Mouse (Mus musculus): Measurements from ENCODE around the gene Polr2b. TPM values are rescaled to one million over a fixed set of nuclear protein-coding genes. Genes with fewer than 3 reads are reported as not detected.

The Polr2b gene
- polyA plus RNA-seq, 1 experiment from 2014 or later, result 89.9 TPM

DNA sequence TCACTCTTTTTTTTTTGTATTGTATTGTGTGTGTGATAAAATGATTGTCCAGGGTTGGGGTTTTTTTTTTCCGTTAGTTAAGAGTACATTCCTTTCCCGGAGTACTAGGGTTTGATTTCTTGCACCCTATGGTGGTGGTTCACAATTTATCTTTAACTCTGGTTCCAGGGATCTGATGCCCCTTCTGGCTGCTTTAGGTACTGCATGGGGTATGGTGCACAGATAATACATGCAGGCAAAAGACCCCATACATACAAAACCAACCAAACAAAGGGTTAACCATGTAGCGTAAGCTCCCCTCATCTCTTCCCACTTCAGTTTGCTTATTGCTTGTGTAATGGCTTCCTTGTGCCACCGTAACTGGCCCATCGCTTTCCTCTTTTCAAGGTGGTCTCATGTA, 34.0 kb upstream of the Polr2b start:
- no peak overlapping the region for H3K4me3 ChIP-seq
- H3K9me3 ChIP-seq, result no peaks in the 10 kb centered on the region
- H3K4me1 ChIP-seq, result no peaks in the 10 kb centered on the region
- H3K36me3 ChIP-seq, result peaks cover 70% of the 10 kb centered on the region
- H3K27ac ChIP-seq, result no peak overlapping the region
- H3K27me3 ChIP-seq (replicated peaks), result no peaks in the 10 kb centered on the region
- H3K9ac ChIP-seq, result no peak overlapping the region
- ATAC-seq (ENCODE audit: low FRiP score, low read depth), result no peak
- WGBS, result 92% methylated on average over 5 of the region's 5 CpGs
- H3K4me2 ChIP-seq (replicated peaks), result no peak overlapping the region

DNA sequence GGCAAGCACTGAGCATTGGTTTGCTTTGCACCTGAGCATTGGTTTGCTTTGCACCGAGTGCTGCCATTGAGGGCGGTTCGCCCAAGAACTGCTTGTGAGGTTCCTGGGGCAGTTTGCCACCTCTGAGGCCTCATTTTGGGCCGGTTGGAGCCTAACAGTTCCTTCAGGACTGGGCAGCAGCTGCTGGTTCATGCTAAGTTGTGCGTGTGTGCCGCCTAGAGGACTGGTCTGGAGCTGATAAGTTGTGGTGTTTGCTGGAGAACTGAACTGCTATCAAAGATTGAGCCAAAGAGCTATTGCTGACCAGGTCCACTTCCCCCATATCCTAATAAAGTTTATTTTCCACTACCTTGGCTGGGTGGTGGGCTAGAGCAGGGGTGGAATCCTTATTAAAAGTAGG, 32.7 kb upstream of the Polr2b start:
- no peak for ATAC-seq (ENCODE audit: low FRiP score, low read depth)
- Histone ChIP-seq H3K4me3 (no peak overlapping the region), H3K9me3 (no peaks in the 10 kb centered on the region), H3K36me3 (peaks cover 73% of the 10 kb centered on the region), H3K4me1 (no peaks in the 10 kb centered on the region), H3K4me2 (replicated peaks) (no peak overlapping the region), H3K27me3 (replicated peaks) (no peaks in the 10 kb centered on the region), H3K9ac (no peak overlapping the region), H3K27ac (no peak overlapping the region)
- WGBS, result 96% methylated on average over 6 of the region's 6 CpGs

GRCm38 (mm10) chr5:77281518-77282174, 28.3 kb upstream of the Polr2b start:
- Histone ChIP-seq H3K27me3 (replicated peaks) (no peaks in the 10 kb centered on the region), H3K4me3 (no peak overlapping the region), H3K27ac (no peak overlapping the region), H3K36me3 (peaks cover 57% of the 10 kb centered on the region), H3K4me1 (no peaks in the 10 kb centered on the region), H3K9ac (no peak overlapping the region), H3K9me3 (no peaks in the 10 kb centered on the region), H3K4me2 (replicated peaks) (no peak overlapping the region)
- ATAC-seq (ENCODE audit: low FRiP score, low read depth), result no peak
- 91% methylated on average over 20 of the region's 20 CpGs for WGBS

GRCm38 (mm10) chr5:77282242-77282641, 27.7 kb upstream of the Polr2b start:
- no peaks in the 10 kb centered on the region for H3K9me3 ChIP-seq
- H3K36me3 ChIP-seq, result peaks cover 56% of the 10 kb centered on the region
- no peak overlapping the region for H3K27ac ChIP-seq
- H3K4me1 ChIP-seq, result no peaks in the 10 kb centered on the region
- no peaks in the 10 kb centered on the region for H3K27me3 ChIP-seq (replicated peaks)
- 94% methylated on average over 9 of the region's 9 CpGs for whole genome bisulfite sequencing
- ATAC-seq (ENCODE audit: low FRiP score, low read depth), result no peak
- no peak overlapping the region for H3K4me3 ChIP-seq
- H3K9ac ChIP-seq, result no peak overlapping the region
- H3K4me2 ChIP-seq (replicated peaks), result no peak overlapping the region

DNA sequence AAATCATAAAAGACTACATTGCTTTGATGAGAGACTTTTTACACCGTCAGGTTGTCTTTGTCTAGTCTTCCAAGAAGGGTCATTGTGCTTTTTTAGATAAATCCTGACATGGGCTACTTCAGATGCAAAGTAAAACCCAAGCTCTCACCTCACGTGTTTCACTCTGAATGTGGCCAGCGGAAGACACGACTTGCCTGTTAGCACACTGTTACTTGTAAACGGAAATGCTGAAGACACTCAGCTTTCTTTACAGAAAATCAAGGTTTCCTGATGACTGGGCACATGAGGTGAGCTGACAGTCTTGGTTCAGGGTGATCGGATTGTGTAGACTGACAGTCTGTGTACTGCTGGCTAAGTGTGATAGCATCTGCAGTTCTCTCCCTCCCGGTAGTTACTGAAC, 24.3 kb upstream of the Polr2b start:
- no peak overlapping the region for H3K9ac ChIP-seq
- H3K27me3 ChIP-seq (replicated peaks), result no peaks in the 10 kb centered on the region
- no peak overlapping the region for H3K27ac ChIP-seq
- no peaks in the 10 kb centered on the region for H3K4me1 ChIP-seq
- peaks cover 64% of the 10 kb centered on the region for H3K36me3 ChIP-seq
- H3K9me3 ChIP-seq, result no peaks in the 10 kb centered on the region
- no peak for ATAC-seq (ENCODE audit: low FRiP score, low read depth)
- no peak overlapping the region for H3K4me3 ChIP-seq
- 84% methylated on average over 7 of the region's 7 CpGs for WGBS
- H3K4me2 ChIP-seq (replicated peaks), result no peak overlapping the region

GRCm38 (mm10) chr5:77286904-77287303, 23.0 kb upstream of the Polr2b start:
- 93% methylated on average over 5 of the region's 5 CpGs for whole genome bisulfite sequencing

DNA sequence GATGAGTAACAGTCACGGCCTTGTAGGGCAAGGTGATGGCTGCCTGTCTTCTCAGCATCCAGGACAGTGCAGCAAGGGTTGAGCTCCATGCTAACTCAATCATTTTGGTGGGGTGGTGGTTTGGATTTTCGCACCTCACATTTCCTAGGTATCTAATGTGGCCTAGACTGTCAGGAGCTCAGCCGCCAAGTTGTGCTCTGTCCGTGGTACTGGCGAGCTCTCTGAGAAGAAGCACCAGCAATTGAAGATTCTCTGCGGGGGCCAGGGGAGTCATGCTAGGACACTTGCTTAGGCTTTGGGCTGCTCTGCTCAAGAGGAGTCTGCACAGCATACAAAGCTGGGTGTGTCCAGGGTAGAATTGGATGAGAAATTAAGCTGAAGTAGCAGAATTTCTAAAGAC, 22.0 kb upstream of the Polr2b start:
- Histone ChIP-seq H3K27me3 (replicated peaks) (no peaks in the 10 kb centered on the region), H3K4me3 (no peak overlapping the region), H3K4me1 (no peaks in the 10 kb centered on the region), H3K4me2 (replicated peaks) (no peak overlapping the region), H3K36me3 (peaks cover 60% of the 10 kb centered on the region), H3K9me3 (no peaks in the 10 kb centered on the region), H3K9ac (no peak overlapping the region), H3K27ac (no peak overlapping the region)
- ATAC-seq (ENCODE audit: low FRiP score, low read depth), result no peak
- WGBS, result 82% methylated on average over 6 of the region's 6 CpGs

More at GRCm38 (mm10) chr5:77286904-77287303, 23.0 kb upstream of the Polr2b start:
- Histone ChIP-seq H3K4me3 (no peak overlapping the region), H3K4me1 (no peaks in the 10 kb centered on the region), H3K27me3 (replicated peaks) (no peaks in the 10 kb centered on the region), H3K36me3 (peaks cover 61% of the 10 kb centered on the region), H3K4me2 (replicated peaks) (no peak overlapping the region), H3K9ac (no peak overlapping the region), H3K27ac (no peak overlapping the region), H3K9me3 (no peaks in the 10 kb centered on the region)
- ATAC-seq (ENCODE audit: low FRiP score, low read depth), result no peak

DNA sequence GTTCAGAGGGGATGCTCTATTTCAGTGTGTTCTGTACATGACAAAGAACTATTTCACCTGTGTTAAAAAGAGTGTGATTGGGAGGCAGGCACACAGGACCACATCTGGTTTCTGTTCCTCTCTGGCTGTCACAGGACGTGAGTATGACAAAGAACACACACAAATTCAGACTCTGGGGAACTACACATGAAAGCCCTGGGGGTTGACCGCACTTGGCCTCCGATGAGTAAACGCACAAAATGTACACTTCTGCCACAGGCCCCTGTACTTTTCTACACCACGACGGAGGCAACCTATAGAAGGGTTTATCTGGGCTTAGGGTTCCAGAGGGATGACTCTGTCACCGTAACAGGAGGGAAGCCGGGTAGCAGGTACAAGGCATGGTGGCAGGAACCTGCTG, 20.3 kb upstream of the Polr2b start:
- Histone ChIP-seq H3K4me2 (replicated peaks) (no peak overlapping the region), H3K27me3 (replicated peaks) (no peaks in the 10 kb centered on the region), H3K9me3 (no peaks in the 10 kb centered on the region), H3K36me3 (peaks cover 65% of the 10 kb centered on the region), H3K4me3 (no peak overlapping the region), H3K27ac (no peak overlapping the region), H3K9ac (no peak overlapping the region), H3K4me1 (no peaks in the 10 kb centered on the region)
- WGBS, result 91% methylated on average over 8 of the region's 8 CpGs
- no peak for ATAC-seq (ENCODE audit: low FRiP score, low read depth)

DNA sequence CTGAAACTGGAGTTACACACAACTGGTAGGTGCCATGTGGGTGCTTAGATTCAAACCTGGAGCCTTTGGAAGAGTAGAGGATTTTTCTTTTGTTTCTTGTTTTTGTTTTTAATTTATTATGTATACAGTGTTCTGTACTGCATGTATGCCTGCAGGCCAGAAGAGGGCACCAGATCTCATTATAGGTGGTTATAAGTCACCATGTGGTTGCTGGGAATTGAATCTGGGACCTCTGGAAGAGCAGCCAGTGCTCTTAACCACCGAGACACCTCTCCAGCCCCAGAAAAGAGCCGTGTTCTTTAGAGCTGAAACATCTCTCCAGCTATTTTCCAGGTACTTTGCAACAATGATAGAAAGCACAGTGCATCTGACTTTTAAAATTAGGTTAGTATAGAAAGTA, 19.3 kb upstream of the Polr2b start:
- Histone ChIP-seq H3K9me3 (no peaks in the 10 kb centered on the region), H3K4me3 (no peak overlapping the region), H3K4me2 (replicated peaks) (no peak overlapping the region), H3K36me3 (peaks cover 74% of the 10 kb centered on the region), H3K27ac (no peak overlapping the region), H3K9ac (no peak overlapping the region), H3K4me1 (no peaks in the 10 kb centered on the region), H3K27me3 (replicated peaks) (no peaks in the 10 kb centered on the region)
- 93% methylated on average over 2 of the region's 2 CpGs for WGBS
- no peak for ATAC-seq (ENCODE audit: low FRiP score, low read depth)

DNA sequence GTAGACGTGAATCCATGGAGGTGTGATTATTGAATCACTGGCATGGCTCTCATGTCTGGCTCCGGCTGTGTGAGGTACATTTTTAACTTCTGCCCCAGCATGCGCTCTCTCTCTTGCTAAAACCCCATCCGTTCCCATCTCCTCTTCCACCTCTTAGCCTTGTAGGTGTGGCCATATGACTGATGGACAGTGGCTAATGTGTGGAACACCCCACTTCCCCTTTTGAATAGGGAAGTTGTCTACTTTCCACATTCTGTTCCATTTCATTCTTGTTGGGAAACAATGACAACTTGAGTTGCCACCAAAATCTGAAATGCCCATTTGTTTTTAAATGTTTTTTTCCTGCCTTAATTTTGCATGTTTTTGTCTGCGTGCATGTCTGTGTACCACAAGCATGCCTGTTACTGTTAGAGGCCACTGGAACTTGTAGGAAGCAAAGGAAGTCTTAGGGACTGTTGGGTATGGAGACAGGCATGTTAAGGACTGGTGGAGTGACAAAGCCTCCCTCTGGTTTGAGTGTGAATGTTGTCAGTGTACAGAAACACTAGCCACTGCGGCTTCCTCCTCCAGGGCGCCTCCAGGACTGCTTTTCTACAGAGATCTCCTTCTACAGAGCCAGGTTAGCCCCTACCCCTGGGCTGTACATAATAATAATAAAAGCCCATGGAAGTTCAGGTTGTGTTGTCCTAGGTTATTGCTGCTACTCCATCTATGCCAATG, 17.0 kb upstream of the Polr2b start:
- no peaks in the 10 kb centered on the region for H3K27me3 ChIP-seq (replicated peaks)
- 92% methylated on average over 7 of the region's 7 CpGs for WGBS
- no peak overlapping the region for H3K27ac ChIP-seq
- no peak for ATAC-seq (ENCODE audit: low FRiP score, low read depth)
- H3K9me3 ChIP-seq, result no peaks in the 10 kb centered on the region
- H3K4me1 ChIP-seq, result no peaks in the 10 kb centered on the region
- no peak overlapping the region for H3K4me2 ChIP-seq (replicated peaks)
- peaks cover 81% of the 10 kb centered on the region for H3K36me3 ChIP-seq
- no peak overlapping the region for H3K4me3 ChIP-seq
- H3K9ac ChIP-seq, result no peak overlapping the region

DNA sequence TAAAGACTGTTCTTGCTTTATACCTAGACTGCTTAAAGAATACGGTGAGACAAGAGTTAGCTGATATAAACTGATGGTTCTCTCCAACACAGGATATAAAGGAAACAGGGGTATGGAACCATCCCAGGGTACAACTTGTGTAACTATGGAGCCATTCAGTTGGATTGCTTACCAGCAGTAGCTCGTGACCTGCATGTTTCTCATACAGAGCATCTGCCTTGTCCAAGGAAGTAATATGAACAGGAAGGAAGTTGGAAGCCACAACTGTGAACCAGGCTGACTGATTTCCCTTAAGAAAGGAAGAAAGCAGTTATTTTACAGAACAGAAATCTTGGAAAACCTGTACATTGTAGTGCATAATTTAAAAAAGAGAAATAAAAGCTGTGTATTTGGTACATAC, 10.5 kb upstream of the Polr2b start:
- Histone ChIP-seq H3K27me3 (replicated peaks) (no peaks in the 10 kb centered on the region), H3K9ac (no peak overlapping the region), H3K27ac (no peak overlapping the region), H3K4me1 (no peaks in the 10 kb centered on the region), H3K9me3 (no peaks in the 10 kb centered on the region), H3K4me2 (replicated peaks) (no peak overlapping the region), H3K4me3 (no peak overlapping the region), H3K36me3 (peaks cover 53% of the 10 kb centered on the region)
- 89% methylated on average over 2 of the region's 2 CpGs for WGBS
- no peak for ATAC-seq (ENCODE audit: low FRiP score, low read depth)

DNA sequence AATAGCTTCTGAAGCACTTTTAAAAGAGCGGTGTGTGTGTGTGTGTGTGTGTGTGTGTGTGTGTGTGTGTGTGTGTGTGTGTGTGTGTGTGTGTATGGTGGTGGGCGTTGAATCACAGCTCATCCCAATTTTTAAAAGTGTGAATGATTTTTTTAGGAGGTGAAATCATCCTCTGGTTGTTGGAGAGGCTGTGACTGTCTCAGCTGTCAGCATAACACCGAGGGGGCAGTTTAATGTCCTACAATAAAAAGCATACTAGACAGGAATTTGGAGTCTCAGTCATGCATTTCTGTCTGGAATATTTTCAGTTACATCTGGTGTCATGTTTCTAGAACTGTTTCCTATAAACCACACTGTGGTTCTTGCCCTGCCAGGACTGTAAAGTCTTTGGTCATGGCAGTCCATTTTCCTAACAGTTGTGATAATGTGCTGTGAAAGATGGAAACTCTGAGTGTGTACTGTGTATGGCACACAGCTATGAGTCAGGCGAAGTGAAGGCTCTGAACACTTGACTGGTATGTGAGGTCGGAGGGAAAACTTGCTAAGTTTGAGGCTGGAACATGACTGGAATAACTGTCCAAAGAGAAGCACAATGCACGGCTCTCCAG, 8.5 kb upstream of the Polr2b start:
- Histone ChIP-seq H3K9ac (no peak overlapping the region), H3K4me1 (no peaks in the 10 kb centered on the region), H3K27ac (no peak overlapping the region), H3K27me3 (replicated peaks) (no peaks in the 10 kb centered on the region), H3K4me3 (no peak overlapping the region), H3K36me3 (peaks cover 51% of the 10 kb centered on the region), H3K4me2 (replicated peaks) (no peak overlapping the region), H3K9me3 (no peaks in the 10 kb centered on the region)
- 91% methylated on average over 6 of the region's 6 CpGs for WGBS
- ATAC-seq (ENCODE audit: low FRiP score, low read depth), result no peak

Measured in neural tube, embryonic 12.5 days (tissue).